Mouse (Mus musculus): ENCODE measurements around the gene Grin3a. TPM values are rescaled to one million over a fixed set of nuclear protein-coding genes. Genes with fewer than 3 reads are reported as not detected.

The Grin3a gene
- polyA plus RNA-seq, 1 experiment from 2014 or later: 0.67 TPM

GRCm38 (mm10) chr4:49843787-49844186 is 1.8 kb downstream of the Grin3a start:
- H3K4me3 ChIP-seq (replicated peaks; ENCODE audit: low read depth, low read length): no peak overlapping the region
- H3K4me2 ChIP-seq (ENCODE audit: low read length): no peak overlapping the region
- H3K4me1 ChIP-seq (replicated peaks; ENCODE audit: insufficient read depth, low read length): peaks cover 10% of the 10 kb centered on the region
- no peaks in the 10 kb centered on the region for H3K36me3 ChIP-seq (ENCODE audit: insufficient read depth, low read length)
- no peak overlapping the region for H3K9ac ChIP-seq (ENCODE audit: low read depth, low read length)
- DNase-seq (ENCODE audit: low spot score) (peak; percentile 35), ATAC-seq (replicated peaks; ENCODE audit: low FRiP score, low read depth) (no peak)
- WGBS: 13% methylated on average over 6 of the region's 6 CpGs
- TF ChIP-seq CTCF (IDR thresholded peaks at IDR 0.05; ENCODE audit: low read depth): no peak
- H3K9me3 ChIP-seq (replicated peaks; ENCODE audit: low read length): no peaks in the 10 kb centered on the region
- peaks cover 18% of the 10 kb centered on the region for H3K27me3 ChIP-seq (ENCODE audit: insufficient read depth, low read length)
- H3K27ac ChIP-seq: no peak overlapping the region

DNA sequence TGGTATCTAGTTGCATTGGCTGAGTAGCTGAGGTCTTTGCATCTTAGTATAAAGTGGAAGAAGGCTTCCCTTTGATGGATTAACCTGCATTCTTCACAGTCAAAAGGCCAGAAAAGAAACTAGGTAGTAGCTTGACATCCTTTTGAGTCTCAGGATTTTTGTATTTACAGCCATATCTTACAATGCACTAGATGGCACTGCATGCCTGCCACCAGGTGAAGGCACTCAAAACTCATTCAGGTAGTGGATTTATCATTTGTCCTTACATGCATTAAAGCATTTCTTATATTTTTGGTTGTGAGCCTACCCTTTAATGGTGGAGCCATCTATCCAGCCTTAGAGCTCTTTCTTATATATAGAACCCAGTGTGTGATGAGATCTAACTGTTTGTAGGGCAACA is 13.5 kb downstream of the Grin3a start:
- Histone ChIP-seq H3K9ac (ENCODE audit: low read depth, low read length) (no peak overlapping the region), H3K9me3 (replicated peaks; ENCODE audit: low read length) (no peaks in the 10 kb centered on the region), H3K27me3 (ENCODE audit: insufficient read depth, low read length) (no peaks in the 10 kb centered on the region), H3K4me3 (replicated peaks; ENCODE audit: low read depth, low read length) (no peak overlapping the region), H3K4me1 (replicated peaks; ENCODE audit: insufficient read depth, low read length) (no peaks in the 10 kb centered on the region), H3K27ac (no peak overlapping the region), H3K4me2 (ENCODE audit: low read length) (no peak overlapping the region), H3K36me3 (ENCODE audit: insufficient read depth, low read length) (no peaks in the 10 kb centered on the region)
- no peak for TF ChIP-seq CTCF (IDR thresholded peaks at IDR 0.05; ENCODE audit: low read depth)
- no peak for ATAC-seq (replicated peaks; ENCODE audit: low FRiP score, low read depth)
- DNase-seq (ENCODE audit: low spot score): no peak

DNA sequence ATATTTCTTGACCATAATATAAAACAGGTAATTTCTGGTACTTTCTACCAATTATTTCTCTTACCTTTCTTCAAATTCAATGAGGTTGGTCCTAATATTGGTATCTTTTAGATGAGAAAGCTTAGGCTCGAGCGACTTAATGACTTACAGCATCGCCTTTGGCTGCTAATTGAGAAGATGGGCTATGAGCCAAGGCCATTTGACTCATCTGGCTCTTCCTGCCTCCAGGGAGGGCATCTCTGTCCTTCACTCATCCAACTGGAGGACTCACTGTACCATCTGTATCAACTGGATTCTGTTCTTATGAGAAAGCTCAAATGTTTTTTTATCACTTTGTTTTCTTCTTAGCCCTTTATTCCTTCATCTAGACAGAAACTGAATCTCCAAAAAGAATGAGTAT is 31.7 kb downstream of the Grin3a start:
- ATAC-seq (replicated peaks; ENCODE audit: low FRiP score, low read depth) (no peak), DNase-seq (ENCODE audit: low spot score) (no peak)
- Histone ChIP-seq H3K4me1 (replicated peaks; ENCODE audit: insufficient read depth, low read length) (no peaks in the 10 kb centered on the region), H3K4me3 (replicated peaks; ENCODE audit: low read depth, low read length) (no peak overlapping the region), H3K36me3 (ENCODE audit: insufficient read depth, low read length) (no peaks in the 10 kb centered on the region), H3K9me3 (replicated peaks; ENCODE audit: low read length) (no peaks in the 10 kb centered on the region), H3K4me2 (ENCODE audit: low read length) (no peak overlapping the region), H3K9ac (ENCODE audit: low read depth, low read length) (no peak overlapping the region), H3K27ac (no peak overlapping the region), H3K27me3 (ENCODE audit: insufficient read depth, low read length) (no peaks in the 10 kb centered on the region)
- TF ChIP-seq CTCF (IDR thresholded peaks at IDR 0.05; ENCODE audit: low read depth): no peak
- WGBS: 80% methylated on average over 3 of the region's 3 CpGs

- no peaks in the 10 kb centered on the region for H3K36me3 ChIP-seq (ENCODE audit: insufficient read depth, low read length)
- H3K4me1 ChIP-seq (replicated peaks; ENCODE audit: insufficient read depth, low read length): no peaks in the 10 kb centered on the region
- no peak overlapping the region for H3K4me3 ChIP-seq (replicated peaks; ENCODE audit: low read depth, low read length)
- H3K27ac ChIP-seq: no peak overlapping the region
- DNase-seq (ENCODE audit: low spot score) (no peak), ATAC-seq (replicated peaks; ENCODE audit: low FRiP score, low read depth) (no peak)
- H3K27me3 ChIP-seq (ENCODE audit: insufficient read depth, low read length): no peaks in the 10 kb centered on the region
- H3K4me2 ChIP-seq (ENCODE audit: low read length): no peak overlapping the region
- no peaks in the 10 kb centered on the region for H3K9me3 ChIP-seq (replicated peaks; ENCODE audit: low read length)
- no peak overlapping the region for H3K9ac ChIP-seq (ENCODE audit: low read depth, low read length)
- no peak for TF ChIP-seq CTCF (IDR thresholded peaks at IDR 0.05; ENCODE audit: low read depth)
Measured at GRCm38 (mm10) chr4:49806791-49807190, 38.8 kb downstream of the Grin3a start.

DNA sequence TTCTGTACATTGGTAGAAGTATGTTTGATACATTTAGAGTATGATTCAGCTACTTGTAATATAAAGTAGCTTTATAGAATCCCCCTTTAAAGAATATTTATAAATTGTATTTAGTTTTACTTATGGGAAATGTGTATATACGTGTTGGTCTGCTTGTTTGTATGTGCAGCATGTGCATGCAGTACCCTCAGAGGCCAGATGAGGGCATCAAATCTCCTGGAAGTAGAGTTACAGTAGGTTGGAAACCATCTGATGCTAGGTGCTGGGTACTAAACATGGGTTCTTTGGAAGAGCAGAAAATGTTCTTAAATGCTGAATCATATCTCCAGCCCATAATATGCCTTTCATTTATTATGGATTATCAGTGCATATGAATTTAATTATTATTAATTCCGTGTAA is 46.2 kb downstream of the Grin3a start:
- DNase-seq (ENCODE audit: low spot score) (no peak), ATAC-seq (replicated peaks; ENCODE audit: low FRiP score, low read depth) (no peak)
- Histone ChIP-seq H3K4me3 (replicated peaks; ENCODE audit: low read depth, low read length) (no peak overlapping the region), H3K9me3 (replicated peaks; ENCODE audit: low read length) (no peaks in the 10 kb centered on the region; the same call in 1 of the 2 replicates), H3K36me3 (ENCODE audit: insufficient read depth, low read length) (no peaks in the 10 kb centered on the region), H3K27me3 (ENCODE audit: insufficient read depth, low read length) (no peaks in the 10 kb centered on the region), H3K4me1 (replicated peaks; ENCODE audit: insufficient read depth, low read length) (no peaks in the 10 kb centered on the region), H3K4me2 (ENCODE audit: low read length) (no peak overlapping the region), H3K27ac (no peak overlapping the region), H3K9ac (ENCODE audit: low read depth, low read length) (no peak overlapping the region)
- TF ChIP-seq CTCF (IDR thresholded peaks at IDR 0.05; ENCODE audit: low read depth): no peak; the same call in 1 of the 2 replicates
- 86% methylated on average over 2 of the region's 2 CpGs for WGBS

DNA sequence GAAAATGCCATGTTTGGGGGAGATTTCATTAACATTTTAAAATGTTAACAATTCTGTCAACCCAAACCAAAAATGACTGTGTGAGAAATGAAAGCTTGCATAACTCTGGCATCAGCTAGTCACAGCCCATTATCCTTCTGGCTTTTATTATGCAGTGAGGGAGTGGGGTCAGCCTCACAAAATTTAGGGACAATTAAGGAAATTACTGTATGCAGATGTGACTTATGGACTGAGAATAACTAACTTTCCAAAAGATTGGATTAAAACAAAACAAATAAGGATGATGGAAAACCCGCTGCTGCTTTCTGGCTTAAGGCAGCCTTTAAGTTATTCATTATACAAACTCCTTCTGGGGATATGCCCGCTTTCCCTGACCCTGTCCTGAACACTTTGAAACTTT is 56.6 kb downstream of the Grin3a start:
- ATAC-seq (replicated peaks; ENCODE audit: low FRiP score, low read depth): no peak
- WGBS: 43% methylated on average over 2 of the region's 2 CpGs

DNA sequence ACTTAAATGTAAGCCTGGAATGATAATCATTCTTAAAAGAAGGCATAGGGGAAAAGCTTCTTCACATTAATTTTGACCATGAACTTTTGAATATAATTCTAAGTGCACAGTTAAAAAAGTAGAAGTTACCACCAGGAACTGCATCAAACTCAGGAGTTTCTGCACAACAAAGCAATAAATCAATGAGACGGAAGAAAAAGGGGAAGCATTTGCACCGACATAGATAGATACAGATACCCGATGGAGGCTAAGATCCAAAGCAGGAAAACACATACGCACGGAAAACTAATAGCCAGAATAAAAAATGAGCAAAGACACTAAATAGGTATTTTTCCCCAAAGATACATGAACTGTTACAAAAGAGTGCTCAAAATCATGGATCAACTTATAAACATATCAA is 102.7 kb downstream of the Grin3a start:
- 78% methylated on average over 5 of the region's 5 CpGs for WGBS
- no peak overlapping the region for H3K4me3 ChIP-seq (replicated peaks; ENCODE audit: low read depth, low read length)
- no peak overlapping the region for H3K27ac ChIP-seq
- no peak for ATAC-seq (replicated peaks; ENCODE audit: low FRiP score, low read depth)
- H3K9me3 ChIP-seq (replicated peaks; ENCODE audit: low read length): no peaks in the 10 kb centered on the region
- H3K9ac ChIP-seq (ENCODE audit: low read depth, low read length): no peak overlapping the region
- no peak overlapping the region for H3K4me2 ChIP-seq (ENCODE audit: low read length)
- no peak for TF ChIP-seq CTCF (IDR thresholded peaks at IDR 0.05; ENCODE audit: low read depth)
- no peaks in the 10 kb centered on the region for H3K4me1 ChIP-seq (replicated peaks; ENCODE audit: insufficient read depth, low read length)
- H3K27me3 ChIP-seq (ENCODE audit: insufficient read depth, low read length): no peaks in the 10 kb centered on the region
- no peaks in the 10 kb centered on the region for H3K36me3 ChIP-seq (ENCODE audit: insufficient read depth, low read length)
- no peak for DNase-seq (ENCODE audit: low spot score)

More for the DNA sequence above, 56.6 kb downstream of the Grin3a start:
- H3K27me3 ChIP-seq (ENCODE audit: insufficient read depth, low read length): no peaks in the 10 kb centered on the region
- no peak overlapping the region for H3K9ac ChIP-seq (ENCODE audit: low read depth, low read length)
- no peaks in the 10 kb centered on the region for H3K4me1 ChIP-seq (replicated peaks; ENCODE audit: insufficient read depth, low read length)
- no peak overlapping the region for H3K4me2 ChIP-seq (ENCODE audit: low read length)
- H3K27ac ChIP-seq: no peak overlapping the region
- no peak for TF ChIP-seq CTCF (IDR thresholded peaks at IDR 0.05; ENCODE audit: low read depth)
- DNase-seq (ENCODE audit: low spot score): no peak
- H3K36me3 ChIP-seq (ENCODE audit: insufficient read depth, low read length): no peaks in the 10 kb centered on the region
- H3K9me3 ChIP-seq (replicated peaks; ENCODE audit: low read length): no peaks in the 10 kb centered on the region
- no peak overlapping the region for H3K4me3 ChIP-seq (replicated peaks; ENCODE audit: low read depth, low read length)
